Mouse (Mus musculus) neural tube, embryonic 11.5 days (tissue): ENCODE results near the gene Fbxo45. TPM values are rescaled to one million over a fixed set of nuclear protein-coding genes. Genes with fewer than 3 reads are reported as not detected.

ENCODE experiments used
- ATAC-seq: fragments of 200-750 bp; cut with Nextera tagmentation; 2 replicates; pipeline ENCODE4 v1.8.0; 2017; ENCODE audit warnings: moderate number of reproducible peaks, mild to moderate bottlenecking, moderate TSS enrichment, moderate library complexity; ENCODE audit not compliant: insufficient read depth, low FRiP score, low TSS enrichment
- DNase-seq: peaks from one replicate; pipeline ENCODE4 v3.0.0-alpha.2; 2015; ENCODE audit warnings: low spot score
- H3K27ac ChIP-seq: fragments of 300-500 bp; sonication (generic); 2 replicates; pipeline ENCODE4 v1.5.1; 2014; ENCODE audit warnings: low read depth, mild to moderate bottlenecking, low read length
- H3K27me3 ChIP-seq: fragments of 300-500 bp; sonication (generic); 2 replicates; pipeline ENCODE4 v1.6.1; 2014; ENCODE audit warnings: mild to moderate bottlenecking, low read length, mixed read lengths; ENCODE audit not compliant: control insufficient read depth, insufficient read depth
- H3K36me3 ChIP-seq: fragments of 300-500 bp; sonication (generic); 2 replicates; pipeline ENCODE4 v1.6.1; 2014; ENCODE audit warnings: mild to moderate bottlenecking, low read length, moderate library complexity, mixed read lengths; ENCODE audit not compliant: control insufficient read depth, insufficient read depth
- H3K4me1 ChIP-seq: fragments of 300-500 bp; sonication (generic); 2 replicates; pipeline ENCODE4 v1.6.1; 2014; ENCODE audit warnings: low read length, mixed read lengths; ENCODE audit not compliant: control insufficient read depth, insufficient read depth
- H3K4me2 ChIP-seq: fragments of 300-500 bp; sonication (generic); 2 replicates; pipeline ENCODE4 v1.6.1; 2014; ENCODE audit warnings: low read depth, mild to moderate bottlenecking, moderate library complexity
- H3K4me3 ChIP-seq: fragments of 300-500 bp; sonication (generic); 2 replicates; pipeline ENCODE4 v1.5.1; 2014; ENCODE audit warnings: low read depth, low read length
- H3K9ac ChIP-seq: fragments of 300-500 bp; sonication (generic); 2 replicates; pipeline ENCODE4 v1.6.1; 2014; ENCODE audit warnings: mild to moderate bottlenecking, low read length
- H3K9me3 ChIP-seq: fragments of 300-500 bp; sonication (generic); 2 replicates; pipeline ENCODE4 v1.6.1; 2016; ENCODE audit warnings: low read length; ENCODE audit not compliant: control insufficient read depth
- WGBS: fragments of 180-500 bp; shearing (Covaris S2); extraction: QIAGEN DNeasy Blood & Tissue Kit; methylation state at CpG from one replicate; pipeline ENCODE4 v1.1.7; 2014; 5-methylcytosine and 5-hydroxymethylcytosine counted together
- polyA plus RNA-seq: library from polyadenylated mRNA; unstranded; fragments of >200 nt; fragmentation: Nextera tagmentation; extraction: Ambion mirVana; gene quantifications from 2 replicates; pipeline ENCODE4 v1.2.1, GENCODE M21; 2014

Fbxo45 gene
- polyA plus RNA-seq, 1 experiment from 2014 or later = 24.9 TPM

DNA sequence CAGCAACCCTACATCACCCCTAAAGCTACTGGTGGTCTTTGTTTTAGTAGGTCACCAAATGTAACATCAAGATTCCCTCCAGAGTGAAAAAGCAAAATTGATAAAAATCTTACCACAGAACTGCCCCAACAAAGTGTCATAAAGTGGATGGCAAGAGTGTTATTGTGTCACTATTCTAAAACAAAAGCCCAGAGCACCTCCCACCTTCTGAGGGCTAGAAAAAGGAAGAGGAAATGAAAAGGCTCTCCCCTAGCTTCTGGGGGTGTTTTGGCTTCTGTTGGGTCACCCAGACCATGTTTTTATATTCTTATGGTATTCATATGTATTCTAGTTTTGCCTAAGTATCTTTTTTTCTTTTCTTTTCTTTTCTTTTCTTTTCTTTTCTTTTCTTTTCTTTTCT is 24.6 kb downstream of the Fbxo45 start:
- Histone ChIP-seq H3K36me3 (no peaks in the 10 kb centered on the region), H3K4me2 (no peak overlapping the region), H3K27me3 (no peaks in the 10 kb centered on the region), H3K9ac (no peak overlapping the region), H3K9me3 (no peaks in the 10 kb centered on the region), H3K4me1 (no peaks in the 10 kb centered on the region), H3K27ac (no peak overlapping the region), H3K4me3 (no peak overlapping the region)
- DNase-seq = no peak
- ATAC-seq = no peak

DNA sequence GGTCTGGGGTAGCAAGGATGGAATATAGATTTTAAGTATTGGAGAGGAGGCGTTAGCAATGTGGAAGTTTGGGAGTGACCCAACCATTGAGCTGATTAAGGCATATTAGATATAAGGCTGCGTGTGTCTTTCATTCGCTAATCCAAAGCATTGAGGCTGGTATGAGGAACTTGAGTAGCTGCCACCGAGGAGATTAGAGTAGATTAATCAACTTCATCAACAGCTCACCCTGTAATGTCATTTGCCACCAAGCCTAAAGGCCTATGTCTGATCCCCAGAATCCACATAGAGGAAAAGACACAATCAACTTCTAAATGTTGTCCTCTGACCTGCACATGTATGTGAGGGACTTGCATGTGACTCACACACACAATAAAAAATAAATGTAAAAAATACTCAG is 25.2 kb downstream of the Fbxo45 start:
- no peak overlapping the region for H3K27ac ChIP-seq
- no peak for ATAC-seq
- 84% methylated on average over 4 of the region's 4 CpGs for WGBS
- DNase-seq = no peak
- no peaks in the 10 kb centered on the region for H3K9me3 ChIP-seq
- no peak overlapping the region for H3K4me2 ChIP-seq
- H3K4me1 ChIP-seq = no peaks in the 10 kb centered on the region
- no peaks in the 10 kb centered on the region for H3K36me3 ChIP-seq
- H3K9ac ChIP-seq = no peak overlapping the region
- H3K27me3 ChIP-seq = no peaks in the 10 kb centered on the region
- no peak overlapping the region for H3K4me3 ChIP-seq

DNA sequence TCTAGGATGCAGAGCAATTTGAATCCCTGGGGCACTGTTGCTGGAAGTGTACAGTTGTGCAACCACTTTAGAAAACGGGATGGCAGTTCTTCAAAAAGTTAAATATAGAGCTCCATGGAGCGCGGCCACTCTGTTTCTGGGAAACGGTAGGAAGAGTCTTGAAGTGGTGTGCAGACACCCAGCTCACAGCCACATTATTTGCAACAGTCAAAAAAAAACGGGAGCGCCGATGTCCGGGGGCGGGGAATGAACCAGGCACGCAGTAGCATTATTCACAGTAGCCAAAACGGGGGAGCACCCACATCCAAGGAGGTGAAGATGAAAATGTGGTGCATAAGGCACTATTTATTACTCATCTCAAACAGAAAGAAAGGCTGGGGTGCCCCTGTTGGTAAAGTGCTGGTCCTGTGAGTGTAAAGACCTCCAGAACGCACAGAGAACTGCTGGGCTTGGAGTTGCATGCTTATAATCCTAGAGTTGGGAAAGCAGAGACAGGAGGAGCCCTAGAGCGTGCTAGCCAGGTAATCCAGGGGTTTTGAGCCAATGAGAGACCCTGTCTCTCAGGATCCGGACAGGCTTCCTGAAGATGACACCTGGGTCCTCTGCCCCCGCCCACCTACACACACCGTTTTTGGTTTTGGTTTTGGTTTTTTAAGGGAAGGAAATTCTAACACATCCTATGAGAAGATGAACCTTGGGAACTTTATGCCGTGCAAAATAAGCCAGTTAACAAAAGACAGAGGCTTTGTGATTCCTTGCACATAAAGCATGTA is 32.0 kb downstream of the Fbxo45 start:
- no peak overlapping the region for H3K4me3 ChIP-seq
- H3K9me3 ChIP-seq = no peaks in the 10 kb centered on the region
- no peak overlapping the region for H3K27ac ChIP-seq
- WGBS = 83% methylated on average over 17 of the region's 17 CpGs
- no peaks in the 10 kb centered on the region for H3K27me3 ChIP-seq
- H3K4me2 ChIP-seq = no peak overlapping the region
- ATAC-seq (no peak), DNase-seq (no peak)
- no peaks in the 10 kb centered on the region for H3K4me1 ChIP-seq
- H3K9ac ChIP-seq = no peak overlapping the region
- no peaks in the 10 kb centered on the region for H3K36me3 ChIP-seq

DNA sequence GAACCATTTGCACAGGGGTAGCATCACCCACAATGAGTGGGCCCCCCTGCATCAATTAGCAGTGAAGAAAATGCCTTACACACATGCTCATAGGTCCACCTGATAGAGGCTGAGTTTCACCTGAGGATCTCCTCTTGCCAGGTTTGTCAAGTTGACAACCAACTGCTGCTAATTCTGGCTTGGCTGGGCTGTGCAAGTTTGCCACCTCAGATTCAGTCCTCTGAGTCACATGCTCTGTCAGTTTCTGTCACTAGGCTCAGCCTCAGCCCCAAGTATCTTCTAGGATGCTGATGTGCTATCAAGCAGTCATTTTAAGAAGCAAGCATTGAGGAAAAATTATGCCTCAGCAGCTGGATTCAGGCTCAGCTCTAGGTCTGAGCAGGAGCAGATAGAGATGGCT is 32.8 kb downstream of the Fbxo45 start:
- ATAC-seq = no peak
- Histone ChIP-seq H3K4me3 (no peak overlapping the region), H3K9ac (no peak overlapping the region), H3K36me3 (no peaks in the 10 kb centered on the region), H3K4me2 (no peak overlapping the region), H3K27me3 (no peaks in the 10 kb centered on the region), H3K4me1 (no peaks in the 10 kb centered on the region), H3K9me3 (no peaks in the 10 kb centered on the region), H3K27ac (no peak overlapping the region)
- no peak for DNase-seq

DNA sequence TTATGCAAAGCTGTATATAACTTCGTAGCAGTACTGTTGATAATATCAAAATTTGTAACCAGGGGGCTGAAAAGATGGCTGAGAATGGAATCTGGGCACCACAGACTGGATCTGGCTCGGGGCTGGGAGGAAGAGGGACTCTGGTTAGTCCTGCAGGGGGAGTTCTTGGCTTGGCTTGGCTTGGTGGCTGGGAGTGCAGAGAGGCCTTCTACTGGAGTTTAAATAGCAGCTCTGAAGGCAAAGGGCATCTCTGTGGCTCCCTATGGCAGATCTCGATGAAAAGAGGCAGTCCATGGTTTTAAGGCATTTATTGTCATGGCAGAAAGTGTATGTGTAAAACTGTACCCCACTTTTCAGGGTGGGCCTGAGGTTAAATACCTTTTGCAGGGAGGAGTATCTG is 42.1 kb downstream of the Fbxo45 start:
- Histone ChIP-seq H3K4me2 (no peak overlapping the region), H3K27me3 (no peaks in the 10 kb centered on the region), H3K36me3 (no peaks in the 10 kb centered on the region), H3K4me1 (no peaks in the 10 kb centered on the region), H3K9me3 (no peaks in the 10 kb centered on the region), H3K9ac (no peak overlapping the region), H3K4me3 (no peak overlapping the region), H3K27ac (no peak overlapping the region)
- ATAC-seq (no peak), DNase-seq (no peak)
- 64% methylated on average over 3 of the region's 3 CpGs for WGBS

DNA sequence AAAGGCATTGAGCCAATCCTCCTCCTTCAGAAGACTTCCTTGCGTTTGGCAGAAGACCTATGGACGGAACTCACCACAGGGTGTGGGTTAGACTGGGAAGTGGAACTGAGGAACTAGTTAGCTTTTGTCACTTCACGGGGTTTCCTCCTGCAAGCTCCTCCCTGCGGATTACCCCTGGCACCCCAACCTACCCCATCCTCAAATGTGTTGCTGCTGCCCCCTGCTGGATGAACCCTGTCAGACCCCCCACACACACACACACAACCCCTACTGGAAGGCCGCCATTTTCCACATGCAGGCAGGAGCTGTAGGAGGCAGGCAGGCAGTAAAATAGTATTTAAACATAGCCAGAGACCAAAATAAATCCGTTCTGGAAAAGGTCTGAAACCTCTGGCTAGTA is 44.3 kb downstream of the Fbxo45 start:
- no peaks in the 10 kb centered on the region for H3K9me3 ChIP-seq
- H3K9ac ChIP-seq = no peak overlapping the region
- no peaks in the 10 kb centered on the region for H3K4me1 ChIP-seq
- no peak overlapping the region for H3K27ac ChIP-seq
- H3K27me3 ChIP-seq = no peaks in the 10 kb centered on the region
- ATAC-seq (no peak), DNase-seq (no peak)
- no peak overlapping the region for H3K4me2 ChIP-seq
- H3K4me3 ChIP-seq = no peak overlapping the region
- H3K36me3 ChIP-seq = no peaks in the 10 kb centered on the region
- WGBS = 75% methylated on average over 6 of the region's 6 CpGs

DNA sequence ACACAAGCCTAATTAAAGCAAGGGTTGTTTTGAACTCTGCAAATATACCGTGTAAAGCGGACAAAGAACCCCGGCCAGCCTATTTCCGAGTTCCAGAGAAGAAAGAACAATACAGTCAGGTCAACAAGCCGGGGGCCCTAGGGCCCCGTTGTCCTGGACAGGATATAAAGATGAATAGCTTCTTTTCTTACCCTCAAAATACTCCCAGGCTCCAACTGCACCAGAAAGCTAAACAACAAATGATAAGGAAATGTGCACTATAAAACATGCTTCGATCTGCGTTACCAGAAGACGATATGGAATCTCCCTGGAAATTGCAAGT is 46.0 kb downstream of the Fbxo45 start:
- 58% methylated on average over 9 of the region's 9 CpGs for WGBS
- DNase-seq (no peak), ATAC-seq (no peak)
- no peak overlapping the region for H3K4me2 ChIP-seq
- no peak overlapping the region for H3K4me3 ChIP-seq
- H3K4me1 ChIP-seq = no peaks in the 10 kb centered on the region
- no peak overlapping the region for H3K9ac ChIP-seq
- no peak overlapping the region for H3K27ac ChIP-seq
- H3K9me3 ChIP-seq = no peaks in the 10 kb centered on the region
- H3K36me3 ChIP-seq = no peaks in the 10 kb centered on the region
- H3K27me3 ChIP-seq = no peaks in the 10 kb centered on the region

DNA sequence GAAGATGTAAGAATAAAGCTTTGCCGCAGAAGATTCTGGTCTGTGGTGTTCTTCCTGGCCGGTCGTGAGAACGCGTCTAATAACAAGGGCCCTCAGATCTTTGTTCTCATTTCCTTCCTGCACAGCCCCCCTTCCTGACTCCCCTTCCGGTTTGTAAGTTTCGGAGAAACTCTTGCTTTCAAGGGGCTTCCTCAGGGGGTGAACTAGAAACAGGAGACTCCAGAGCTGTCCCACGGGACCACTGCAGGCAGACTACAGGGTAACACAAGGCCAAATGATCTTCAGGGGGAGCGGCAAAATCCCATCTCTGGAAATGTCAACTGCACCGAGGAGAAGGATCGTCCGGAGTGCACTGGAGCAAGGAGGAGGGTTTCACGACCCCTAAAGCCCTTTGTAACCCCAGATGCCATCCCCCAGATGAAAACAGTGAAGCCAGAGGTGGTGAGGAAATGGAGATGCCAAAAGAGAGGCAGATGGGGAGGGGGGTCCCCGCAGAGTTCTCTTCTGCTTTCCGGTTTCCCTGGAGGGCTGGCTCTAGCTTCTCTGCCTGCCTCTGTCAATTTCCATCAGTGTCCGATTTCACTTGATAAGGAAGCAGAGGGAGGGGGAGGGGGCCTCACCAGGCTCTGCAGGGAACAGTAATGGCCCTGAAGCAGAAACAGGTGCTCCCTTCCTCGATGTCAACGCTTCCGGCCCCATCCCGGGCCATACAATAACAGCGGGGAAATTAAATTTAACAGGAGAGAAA is 46.5 kb downstream of the Fbxo45 start:
- ATAC-seq (no peak), DNase-seq (peak; percentile 51)
- no peaks in the 10 kb centered on the region for H3K4me1 ChIP-seq
- WGBS = 59% methylated on average over 21 of the region's 21 CpGs
- H3K36me3 ChIP-seq = no peaks in the 10 kb centered on the region
- no peak overlapping the region for H3K9ac ChIP-seq
- peak overlapping the region; percentile 62; the same call in 1 of the 2 replicates for H3K27ac ChIP-seq
- no peak overlapping the region for H3K4me2 ChIP-seq
- H3K4me3 ChIP-seq = no peak overlapping the region
- H3K9me3 ChIP-seq = no peaks in the 10 kb centered on the region
- H3K27me3 ChIP-seq = no peaks in the 10 kb centered on the region

DNA sequence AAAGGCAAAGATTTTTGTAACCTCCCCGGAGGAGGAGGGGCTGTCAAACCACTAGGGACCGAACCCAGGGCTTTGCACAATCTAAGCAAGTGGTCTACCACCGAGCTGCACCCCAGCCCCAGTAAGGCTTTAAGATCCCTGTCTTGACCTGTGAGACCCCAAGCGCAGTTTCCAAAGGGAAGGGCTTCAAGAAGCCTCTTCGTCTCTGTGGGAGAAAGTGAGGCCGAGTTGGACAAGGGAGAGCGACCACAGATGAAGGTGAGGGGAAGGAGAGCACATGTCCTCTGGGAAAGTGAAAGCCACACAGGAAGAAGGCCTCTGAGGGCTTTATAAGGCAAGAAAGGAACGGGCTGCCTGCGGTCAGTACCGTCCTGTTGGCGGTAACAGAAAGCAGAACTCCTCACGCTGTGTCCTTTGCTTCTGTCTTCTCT is 56.9 kb downstream of the Fbxo45 start:
- H3K27ac ChIP-seq = no peak overlapping the region
- no peaks in the 10 kb centered on the region for H3K4me1 ChIP-seq
- no peak for ATAC-seq
- H3K4me3 ChIP-seq = no peak overlapping the region
- no peak for DNase-seq
- no peak overlapping the region for H3K4me2 ChIP-seq
- H3K9ac ChIP-seq = no peak overlapping the region
- H3K9me3 ChIP-seq = no peaks in the 10 kb centered on the region
- H3K27me3 ChIP-seq = no peaks in the 10 kb centered on the region
- 73% methylated on average over 8 of the region's 12 CpGs for WGBS
- no peaks in the 10 kb centered on the region for H3K36me3 ChIP-seq
